Mouse (Mus musculus) kidney, embryonic 14.5 days (tissue): ENCODE measurements around the gene Pmis2. TPM values are rescaled to one million over a fixed set of nuclear protein-coding genes. Genes with fewer than 3 reads are reported as not detected.
A peak's percentile ranks its signal among the peaks of the same experiment; 100 is the strongest.

Experiments
- ATAC-seq: fragments of 200-750 bp; cut with Nextera tagmentation; 2 replicates; pipeline ENCODE4 v1.8.0; 2017; ENCODE audit warnings: moderate number of reproducible peaks, mild to moderate bottlenecking, moderate TSS enrichment, moderate library complexity; ENCODE audit not compliant: low FRiP score, low TSS enrichment
- H3K27ac ChIP-seq: fragments of 300-500 bp; sonication (generic); 2 replicates; pipeline ENCODE4 v1.5.1; 2014; ENCODE audit warnings: low read depth, mild to moderate bottlenecking, low read length, moderate library complexity, mixed read lengths
- H3K27me3 ChIP-seq: fragments of 300-500 bp; sonication (generic); 2 replicates; pipeline ENCODE4 v1.6.1; 2014; ENCODE audit warnings: mild to moderate bottlenecking, low read length; ENCODE audit not compliant: control insufficient read depth, insufficient read depth
- H3K36me3 ChIP-seq: fragments of 300-500 bp; sonication (generic); 2 replicates; pipeline ENCODE4 v1.6.1; 2014; ENCODE audit warnings: low read length, mixed read lengths; ENCODE audit not compliant: control insufficient read depth, insufficient read depth
- H3K4me1 ChIP-seq: fragments of 300-500 bp; sonication (generic); 2 replicates; pipeline ENCODE4 v1.6.1; 2014; ENCODE audit warnings: low read length, mixed read lengths; ENCODE audit not compliant: control insufficient read depth, insufficient read depth
- H3K4me2 ChIP-seq: fragments of 300-500 bp; sonication (generic); replicated peaks from 2 replicates; pipeline ENCODE4 v1.6.1; 2014; ENCODE audit warnings: low read depth, mild to moderate bottlenecking, low read length
- H3K4me3 ChIP-seq: fragments of 300-500 bp; sonication (generic); 2 replicates; pipeline ENCODE4 v1.5.1; 2014; ENCODE audit warnings: mild to moderate bottlenecking, low read length
- H3K9ac ChIP-seq: fragments of 300-500 bp; sonication (generic); 2 replicates; pipeline ENCODE4 v1.6.1; 2014; ENCODE audit warnings: low read depth, mild to moderate bottlenecking, low read length, moderate library complexity
- H3K9me3 ChIP-seq: fragments of 300-500 bp; sonication (generic); 2 replicates; pipeline ENCODE4 v1.6.1; 2016; ENCODE audit warnings: low read length; ENCODE audit not compliant: control insufficient read depth
- WGBS: fragments of 180-500 bp; shearing (Covaris S2); extraction: QIAGEN DNeasy Blood & Tissue Kit; methylation state at CpG from one replicate; pipeline ENCODE4 v1.1.7; 2014; 5-methylcytosine and 5-hydroxymethylcytosine counted together
- polyA plus RNA-seq: library from polyadenylated mRNA; unstranded; fragments of >200 nt; fragmentation: Nextera tagmentation; extraction: Ambion mirVana; gene quantifications from 2 replicates; pipeline ENCODE4 v1.2.1, GENCODE M21; 2014

The Pmis2 gene
- not detected in 2 replicates for polyA plus RNA-seq

- no peaks in the 10 kb centered on the region for H3K4me1 ChIP-seq
- H3K9ac ChIP-seq, result no peak within 1 kb of the TSS
- no peak within 1 kb of the TSS for H3K4me2 ChIP-seq
- WGBS, result 62% methylated on average over 9 of the region's 9 CpGs
- H3K27me3 ChIP-seq, result no peaks in the 10 kb centered on the region
- no peaks in the 10 kb centered on the region for H3K36me3 ChIP-seq
- ATAC-seq, result no peak
- no peak within 1 kb of the TSS for H3K4me3 ChIP-seq
- H3K9me3 ChIP-seq, result no peaks in the 10 kb centered on the region
- H3K27ac ChIP-seq, result no peak within 1 kb of the TSS
Observed at GRCm38 (mm10) chr7:30671480-30671879, at the start of gene Pmis2. TSS of gene Pmis2 (minus strand) at chr7:30671605.

GRCm38 (mm10) chr7:30719669-30720068, 48.3 kb upstream of the Pmis2 start:
- WGBS, result 94% methylated on average over 5 of the region's 5 CpGs

GRCm38 (mm10) chr7:30717716-30718046, 46.3 kb upstream of the Pmis2 start:
- Histone ChIP-seq H3K4me1 (0 out of 2 replicates have a peak, but pooled peaks cover 7% of the 10 kb centered on the region), H3K27me3 (peaks cover 20% of the 10 kb centered on the region; the same call in 1 of the 2 replicates), H3K9me3 (no peaks in the 10 kb centered on the region), H3K27ac (no peak overlapping the region), H3K4me2 (peak overlapping the region; percentile 58), H3K9ac (no peak overlapping the region), H3K36me3 (no peaks in the 10 kb centered on the region), H3K4me3 (peak overlapping the region; percentile 27)
- 12% methylated on average over 14 of the region's 14 CpGs for WGBS
- ATAC-seq, result no peak

More at GRCm38 (mm10) chr7:30719669-30720068, 48.3 kb upstream of the Pmis2 start:
- Histone ChIP-seq H3K27me3 (peaks cover 20% of the 10 kb centered on the region; the same call in 1 of the 2 replicates), H3K9ac (no peak overlapping the region), H3K4me3 (no peak overlapping the region), H3K9me3 (no peaks in the 10 kb centered on the region), H3K4me1 (0 out of 2 replicates have a peak, but pooled peaks cover 7% of the 10 kb centered on the region), H3K27ac (no peak overlapping the region), H3K36me3 (no peaks in the 10 kb centered on the region), H3K4me2 (no peak overlapping the region)
- ATAC-seq, result no peak

GRCm38 (mm10) chr7:30717006-30717715, 45.8 kb upstream of the Pmis2 start:
- H3K4me2 ChIP-seq, result peak overlapping the region; percentile 58
- H3K27me3 ChIP-seq, result peaks cover 20% of the 10 kb centered on the region; the same call in 1 of the 2 replicates
- H3K27ac ChIP-seq, result no peak overlapping the region
- H3K4me3 ChIP-seq, result peak overlapping the region; percentile 27
- 2% methylated on average over 42 of the region's 43 CpGs for WGBS
- peak overlapping the region; percentile 24; the same call in 1 of the 2 replicates for H3K9ac ChIP-seq
- H3K9me3 ChIP-seq, result no peaks in the 10 kb centered on the region
- ATAC-seq, result peak; percentile 96
- no peaks in the 10 kb centered on the region for H3K36me3 ChIP-seq
- H3K4me1 ChIP-seq, result 0 out of 2 replicates have a peak, but pooled peaks cover 7% of the 10 kb centered on the region

- Histone ChIP-seq H3K9me3 (no peaks in the 10 kb centered on the region), H3K4me2 (no peak within 1 kb of the TSS), H3K27ac (no peak within 1 kb of the TSS), H3K27me3 (peaks cover 15% of the 10 kb centered on the region; the same call in 1 of the 2 replicates), H3K36me3 (no peaks in the 10 kb centered on the region), H3K4me1 (no peaks in the 10 kb centered on the region), H3K9ac (no peak within 1 kb of the TSS), H3K4me3 (no peak within 1 kb of the TSS)
- ATAC-seq, result no peak
- 75% methylated on average over 3 of the region's 3 CpGs for WGBS
Observed at GRCm38 (mm10) chr7:30711942-30712341, 40.5 kb upstream of the Pmis2 start, which contains the start of gene Atp4a. TSS of gene Atp4a (plus strand) at chr7:30712209.

- no peak for ATAC-seq
- H3K9ac ChIP-seq, result no peak overlapping the region
- no peaks in the 10 kb centered on the region for H3K4me1 ChIP-seq
- no peak overlapping the region for H3K4me2 ChIP-seq
- no peaks in the 10 kb centered on the region for H3K9me3 ChIP-seq
- WGBS, result 89% methylated on average over 1 of the region's 1 CpGs
- H3K27me3 ChIP-seq, result no peaks in the 10 kb centered on the region
- no peak overlapping the region for H3K4me3 ChIP-seq
- no peaks in the 10 kb centered on the region for H3K36me3 ChIP-seq
- H3K27ac ChIP-seq, result no peak overlapping the region
Observed at GRCm38 (mm10) chr7:30707441-30707840, 36.0 kb upstream of the Pmis2 start.

GRCm38 (mm10) chr7:30706214-30706882, 34.9 kb upstream of the Pmis2 start:
- no peak overlapping the region for H3K4me3 ChIP-seq
- no peak for ATAC-seq
- H3K36me3 ChIP-seq, result no peaks in the 10 kb centered on the region
- H3K9ac ChIP-seq, result no peak overlapping the region
- H3K27me3 ChIP-seq, result no peaks in the 10 kb centered on the region
- no peak overlapping the region for H3K4me2 ChIP-seq
- no peaks in the 10 kb centered on the region for H3K9me3 ChIP-seq
- no peak overlapping the region for H3K27ac ChIP-seq
- H3K4me1 ChIP-seq, result no peaks in the 10 kb centered on the region
- WGBS, result 78% methylated on average over 8 of the region's 8 CpGs

GRCm38 (mm10) chr7:30698589-30698988, 27.2 kb upstream of the Pmis2 start, which contains the start of gene 2200002J24Rik:
TSS of gene 2200002J24Rik (plus strand) at chr7:30698926.
- H3K4me1 ChIP-seq, result no peaks in the 10 kb centered on the region
- no peaks in the 10 kb centered on the region for H3K36me3 ChIP-seq
- no peak for ATAC-seq
- H3K9me3 ChIP-seq, result no peaks in the 10 kb centered on the region
- H3K4me3 ChIP-seq, result no peak within 1 kb of the TSS
- no peak within 1 kb of the TSS for H3K27ac ChIP-seq
- H3K4me2 ChIP-seq, result no peak within 1 kb of the TSS
- no peaks in the 10 kb centered on the region for H3K27me3 ChIP-seq
- H3K9ac ChIP-seq, result no peak within 1 kb of the TSS
- 39% methylated on average over 9 of the region's 9 CpGs for WGBS

- Histone ChIP-seq H3K27me3 (no peaks in the 10 kb centered on the region), H3K4me1 (no peaks in the 10 kb centered on the region), H3K27ac (no peak overlapping the region), H3K4me2 (no peak overlapping the region), H3K9ac (no peak overlapping the region), H3K36me3 (no peaks in the 10 kb centered on the region), H3K9me3 (no peaks in the 10 kb centered on the region), H3K4me3 (no peak overlapping the region)
- 72% methylated on average over 5 of the region's 5 CpGs for WGBS
- no peak for ATAC-seq
Observed at GRCm38 (mm10) chr7:30698101-30698500, 26.7 kb upstream of the Pmis2 start.
